Mouse (Mus musculus) forebrain, embryonic 16.5 days (tissue): Measurements from ENCODE around the gene Zc3h7b. TPM values are rescaled to one million over a fixed set of nuclear protein-coding genes. Genes with fewer than 3 reads are reported as not detected.

ENCODE experiments used
- ATAC-seq: fragments of 200-750 bp; cut with Nextera tagmentation; 2 replicates; pipeline ENCODE4 v1.8.0; 2017; ENCODE audit warnings: mild to moderate bottlenecking, moderate library complexity
- H3K27ac ChIP-seq: fragments of 300-500 bp; sonication (generic); 2 replicates; pipeline ENCODE4 v1.5.1; 2014; ENCODE audit warnings: low read length, control low read depth
- H3K27me3 ChIP-seq: fragments of 300-500 bp; sonication (generic); replicated peaks from 2 replicates; pipeline ENCODE4 v1.6.1; 2014; ENCODE audit warnings: low read length; ENCODE audit not compliant: control insufficient read depth, insufficient read depth
- H3K36me3 ChIP-seq: fragments of 300-500 bp; sonication (generic); 2 replicates; pipeline ENCODE4 v1.6.1; 2014; ENCODE audit not compliant: control insufficient read depth, insufficient read depth
- H3K4me1 ChIP-seq: fragments of 300-500 bp; sonication (generic); replicated peaks from 2 replicates; pipeline ENCODE4 v1.6.1; 2014; ENCODE audit warnings: low read length; ENCODE audit not compliant: control insufficient read depth, insufficient read depth
- H3K4me2 ChIP-seq: fragments of 300-500 bp; sonication (generic); 2 replicates; pipeline ENCODE4 v1.6.1; 2014; ENCODE audit warnings: mild to moderate bottlenecking, low read length, control low read depth
- H3K4me3 ChIP-seq: fragments of 300-500 bp; sonication (generic); replicated peaks from 2 replicates; pipeline ENCODE4 v1.5.1; 2014; ENCODE audit warnings: mild to moderate bottlenecking, low read length, control low read depth
- H3K9ac ChIP-seq: fragments of 300-500 bp; sonication (generic); replicated peaks from 2 replicates; pipeline ENCODE4 v1.6.1; 2014; ENCODE audit warnings: low read depth, low read length, control low read depth
- H3K9me3 ChIP-seq: fragments of 300-500 bp; sonication (generic); 2 replicates; pipeline ENCODE4 v1.6.1; 2016; ENCODE audit warnings: low read length; ENCODE audit not compliant: control insufficient read depth
- WGBS: fragments of 180-500 bp; shearing (Covaris S2); extraction: QIAGEN DNeasy Blood & Tissue Kit; methylation state at CpG from one replicate; pipeline ENCODE4 v1.1.7; 2014; 5-methylcytosine and 5-hydroxymethylcytosine counted together
- polyA plus RNA-seq: library from polyadenylated mRNA; unstranded; fragments of >200 nt; fragmentation: Nextera tagmentation; extraction: Ambion mirVana; gene quantifications from 2 replicates; pipeline ENCODE4 v1.2.1, GENCODE M21; 2015

Gene Zc3h7b
- polyA plus RNA-seq, 1 experiment from 2014 or later = 59.1 TPM

DNA sequence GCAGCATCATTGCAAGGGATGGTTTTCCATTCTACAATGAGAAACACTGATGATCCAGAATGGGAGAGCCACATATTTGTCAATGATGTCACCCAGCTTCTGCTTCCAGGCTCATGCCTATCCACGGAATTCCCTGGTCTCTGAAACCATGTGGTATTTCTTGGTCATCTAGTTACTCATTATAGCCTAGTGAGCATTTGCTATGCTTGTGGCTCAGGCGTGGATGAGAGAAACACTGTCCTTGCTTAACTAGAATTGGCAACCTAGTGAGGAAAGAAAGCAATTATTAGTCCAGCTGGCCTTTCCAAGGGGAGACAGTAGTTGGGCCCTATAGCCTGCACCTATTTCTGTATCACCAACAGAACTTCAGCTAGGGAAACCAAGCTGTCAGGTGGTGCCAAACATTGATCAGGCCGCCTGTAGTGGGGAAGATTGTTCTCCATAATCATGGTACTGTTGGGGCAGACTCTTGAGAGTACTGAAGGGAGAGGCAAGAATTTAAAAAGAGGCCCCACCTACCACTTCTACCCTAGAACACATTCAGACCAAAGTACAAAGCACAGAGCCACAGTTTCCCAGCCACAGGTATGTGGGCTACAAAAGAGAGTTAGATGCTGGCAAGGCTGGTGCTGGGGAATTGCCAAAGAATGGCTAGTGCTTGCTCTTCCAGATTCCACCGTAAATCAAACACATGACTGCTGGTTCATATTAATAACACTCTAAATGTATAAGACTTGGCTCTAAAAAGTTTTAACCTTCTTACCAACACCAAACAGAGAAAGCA, 62.0 kb downstream of the Zc3h7b start:
- Histone ChIP-seq H3K27me3 (no peaks in the 10 kb centered on the region), H3K4me1 (peaks cover 26% of the 10 kb centered on the region), H3K27ac (no peak overlapping the region), H3K36me3 (no peaks in the 10 kb centered on the region), H3K9ac (no peak overlapping the region), H3K9me3 (no peaks in the 10 kb centered on the region), H3K4me2 (no peak overlapping the region), H3K4me3 (no peak overlapping the region)
- WGBS = 82% methylated on average over 4 of the region's 4 CpGs
- no peak for ATAC-seq

DNA sequence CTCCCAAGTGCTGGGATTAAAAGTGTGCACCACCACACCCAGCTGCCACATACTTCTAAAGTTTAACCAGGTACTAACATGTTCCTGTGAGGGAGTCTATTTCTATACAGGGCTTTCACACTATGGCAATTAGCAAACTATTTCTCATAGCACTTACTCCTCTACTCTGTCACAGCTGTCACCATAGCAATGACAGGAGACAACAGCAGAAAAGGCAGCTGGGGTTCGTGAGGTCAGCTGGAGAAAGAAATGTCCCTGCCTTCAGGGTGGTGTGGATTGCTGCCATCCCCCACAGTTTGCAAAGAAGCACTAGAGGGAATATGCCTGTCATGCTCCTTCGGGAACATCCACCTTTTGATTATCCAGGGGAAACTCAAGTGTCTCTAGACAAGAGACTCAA, 63.9 kb downstream of the Zc3h7b start:
- Histone ChIP-seq H3K9ac (no peak overlapping the region), H3K4me1 (peaks cover 29% of the 10 kb centered on the region), H3K36me3 (no peaks in the 10 kb centered on the region), H3K4me3 (no peak overlapping the region), H3K27me3 (no peaks in the 10 kb centered on the region), H3K4me2 (no peak overlapping the region), H3K27ac (no peak overlapping the region), H3K9me3 (no peaks in the 10 kb centered on the region)
- WGBS = 79% methylated on average over 2 of the region's 2 CpGs
- no peak for ATAC-seq

DNA sequence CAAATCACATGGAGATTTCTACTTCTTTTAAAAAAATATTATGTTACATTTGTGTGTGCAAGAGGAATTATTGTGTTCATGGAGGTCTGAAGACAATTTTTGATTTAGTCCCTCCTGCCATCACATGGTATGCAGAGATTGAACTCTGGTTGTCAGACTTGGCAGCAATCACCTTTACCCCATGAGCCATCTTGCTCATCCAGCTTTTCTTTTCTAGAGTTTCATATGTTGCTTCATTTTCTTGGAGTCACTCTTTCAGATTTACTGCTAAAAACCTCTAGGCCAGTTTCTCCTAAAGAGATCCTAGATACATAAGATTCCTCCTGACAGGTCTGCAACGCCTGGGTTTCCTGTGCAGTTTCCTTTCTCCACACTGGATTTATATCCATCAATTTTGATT, 64.7 kb downstream of the Zc3h7b start:
- no peak for ATAC-seq
- Histone ChIP-seq H3K36me3 (no peaks in the 10 kb centered on the region), H3K4me1 (peaks cover 29% of the 10 kb centered on the region), H3K27ac (peak overlapping the region; percentile 90), H3K9me3 (no peaks in the 10 kb centered on the region), H3K4me3 (no peak overlapping the region), H3K9ac (peak overlapping the region; percentile 62), H3K4me2 (peak overlapping the region; percentile 81), H3K27me3 (no peaks in the 10 kb centered on the region)
- WGBS = 52% methylated on average over 1 of the region's 1 CpGs

DNA sequence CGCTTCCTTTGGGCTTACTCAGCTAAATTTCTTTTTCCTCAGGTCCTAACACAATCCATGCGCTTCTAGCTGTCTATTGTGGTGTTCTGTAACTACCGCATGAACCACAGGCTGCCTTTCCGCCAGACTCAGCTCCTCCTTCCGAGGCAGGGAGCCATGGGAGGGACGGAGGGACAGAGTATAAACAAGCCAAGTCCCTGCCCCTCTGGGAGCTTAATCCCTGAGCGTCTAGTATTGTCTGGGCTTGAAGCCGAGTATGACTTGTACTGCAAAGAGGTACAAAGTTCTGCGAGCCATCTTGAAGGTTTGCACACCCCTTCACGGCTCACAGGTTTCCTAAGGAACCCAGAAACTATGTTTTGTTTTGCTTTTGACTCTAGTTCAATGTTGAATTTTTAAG, 65.3 kb downstream of the Zc3h7b start:
- H3K4me2 ChIP-seq = peak overlapping the region; percentile 81
- peak overlapping the region; percentile 62 for H3K9ac ChIP-seq
- peaks cover 33% of the 10 kb centered on the region for H3K4me1 ChIP-seq
- WGBS = 0% methylated on average over 10 of the region's 10 CpGs
- peak overlapping the region; percentile 81 for H3K4me3 ChIP-seq
- no peaks in the 10 kb centered on the region for H3K9me3 ChIP-seq
- peak; percentile 11; the same call in 1 of the 2 replicates for ATAC-seq
- H3K36me3 ChIP-seq = peaks cover 2% of the 10 kb centered on the region
- no peaks in the 10 kb centered on the region for H3K27me3 ChIP-seq
- H3K27ac ChIP-seq = peak overlapping the region; percentile 90

DNA sequence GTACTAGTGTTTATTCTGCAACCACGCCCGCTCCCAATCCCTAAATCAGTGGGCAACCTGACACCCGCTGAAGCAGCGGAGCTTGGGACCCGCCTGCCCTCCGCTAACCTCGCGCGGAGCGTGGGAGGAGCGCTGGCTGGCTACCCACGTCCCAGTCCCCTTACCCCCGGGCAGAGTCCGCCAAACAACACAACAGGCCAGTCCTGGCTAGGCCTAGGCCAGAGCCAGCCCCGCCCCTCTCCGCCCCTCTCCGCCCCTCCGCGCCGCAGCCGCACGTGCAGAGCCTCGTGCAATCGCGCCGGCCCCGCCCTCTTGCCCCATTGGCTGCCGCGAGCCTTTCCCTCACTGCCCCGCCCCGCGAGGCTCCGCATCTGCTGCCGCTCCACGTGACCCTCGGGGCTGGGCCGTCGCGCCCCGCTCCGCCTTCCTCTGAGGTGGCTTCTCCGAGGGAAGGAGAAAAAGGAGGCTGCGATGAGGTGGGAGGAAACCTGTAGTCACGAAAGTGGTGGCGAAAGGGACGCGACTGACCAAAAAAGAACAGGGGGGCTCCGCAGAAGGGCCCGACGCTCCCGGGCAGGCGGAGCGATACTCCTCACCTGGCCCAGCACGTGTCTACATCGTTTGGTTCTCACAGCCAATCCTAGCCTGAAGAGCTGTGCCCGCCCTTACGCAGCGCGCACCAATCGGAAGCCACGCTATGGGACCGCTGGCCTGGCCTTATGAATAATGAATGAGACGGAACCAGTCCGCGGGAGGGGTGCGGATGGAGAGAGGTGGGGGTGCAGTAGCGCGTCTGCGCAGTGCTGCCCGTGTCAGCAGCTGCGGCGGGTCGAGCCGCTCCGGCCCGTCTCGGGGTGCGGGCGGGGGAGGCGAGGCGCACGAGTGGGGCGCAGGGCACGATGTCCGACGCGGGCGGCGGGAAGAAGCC, 66.1 kb downstream of the Zc3h7b start:
- Histone ChIP-seq H3K36me3 (peaks cover 8% of the 10 kb centered on the region), H3K4me2 (peak overlapping the region; percentile 81), H3K27me3 (no peaks in the 10 kb centered on the region), H3K4me1 (peaks cover 33% of the 10 kb centered on the region), H3K9me3 (no peaks in the 10 kb centered on the region), H3K9ac (peak overlapping the region; percentile 82), H3K4me3 (peak overlapping the region; percentile 81), H3K27ac (peak overlapping the region; percentile 90)
- WGBS = under 1% methylated on average over 70 of the region's 89 CpGs
- ATAC-seq = peak; percentile 99

DNA sequence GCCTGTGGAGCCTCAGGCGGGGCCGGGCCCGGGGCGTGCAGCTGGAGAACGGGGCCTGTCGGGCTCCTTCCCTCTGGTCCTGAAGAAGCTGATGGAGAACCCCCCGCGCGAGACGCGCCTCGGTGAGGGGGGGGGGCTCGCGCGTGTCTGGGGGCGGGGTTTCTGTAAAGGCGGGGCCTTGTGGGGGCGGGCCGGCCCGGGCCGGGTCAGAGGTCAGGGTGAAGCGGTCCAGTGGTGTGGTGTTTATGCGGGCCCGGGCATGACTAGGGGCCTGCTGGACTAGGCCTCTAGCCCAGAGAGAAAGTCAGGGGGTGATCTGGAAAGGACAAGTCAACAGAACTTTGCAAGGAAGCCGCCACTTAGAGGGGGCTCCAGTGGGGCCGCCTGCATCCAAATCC, 66.7 kb downstream of the Zc3h7b start:
- H3K9ac ChIP-seq = peak overlapping the region; percentile 82
- H3K27ac ChIP-seq = peak overlapping the region; percentile 83
- H3K4me2 ChIP-seq = peak overlapping the region; percentile 81
- 1% methylated on average over 20 of the region's 26 CpGs for WGBS
- H3K4me1 ChIP-seq = peaks cover 33% of the 10 kb centered on the region
- H3K9me3 ChIP-seq = no peaks in the 10 kb centered on the region
- peaks cover 11% of the 10 kb centered on the region for H3K36me3 ChIP-seq
- H3K27me3 ChIP-seq = no peaks in the 10 kb centered on the region
- no peak for ATAC-seq
- H3K4me3 ChIP-seq = peak overlapping the region; percentile 81

DNA sequence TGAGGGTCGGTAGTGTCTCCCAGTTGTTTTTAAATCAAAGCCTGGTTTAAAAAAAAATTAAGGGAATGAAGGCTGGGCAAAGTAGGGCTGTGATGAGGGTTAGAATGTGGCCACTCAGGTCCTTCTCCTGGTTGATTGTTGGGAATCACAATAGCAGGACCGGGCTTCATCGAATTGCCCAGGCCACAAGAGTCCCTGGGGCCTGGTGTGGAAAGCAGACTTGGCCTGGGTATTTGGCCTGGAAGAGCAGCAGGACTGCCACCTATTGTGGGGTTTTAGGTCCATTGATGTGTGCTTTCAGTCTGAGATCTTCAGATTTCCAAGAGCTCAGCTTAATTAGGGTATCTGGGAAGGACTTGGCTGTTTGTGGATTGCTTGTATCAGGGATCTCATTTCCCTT, 67.4 kb downstream of the Zc3h7b start:
- H3K9ac ChIP-seq = peak overlapping the region; percentile 82
- peaks cover 33% of the 10 kb centered on the region for H3K4me1 ChIP-seq
- H3K4me3 ChIP-seq = peak overlapping the region; percentile 81
- no peak for ATAC-seq
- no peaks in the 10 kb centered on the region for H3K27me3 ChIP-seq
- WGBS = 15% methylated on average over 3 of the region's 3 CpGs
- H3K4me2 ChIP-seq = peak overlapping the region; percentile 81
- H3K27ac ChIP-seq = no peak overlapping the region
- H3K36me3 ChIP-seq = peaks cover 18% of the 10 kb centered on the region
- no peaks in the 10 kb centered on the region for H3K9me3 ChIP-seq

DNA sequence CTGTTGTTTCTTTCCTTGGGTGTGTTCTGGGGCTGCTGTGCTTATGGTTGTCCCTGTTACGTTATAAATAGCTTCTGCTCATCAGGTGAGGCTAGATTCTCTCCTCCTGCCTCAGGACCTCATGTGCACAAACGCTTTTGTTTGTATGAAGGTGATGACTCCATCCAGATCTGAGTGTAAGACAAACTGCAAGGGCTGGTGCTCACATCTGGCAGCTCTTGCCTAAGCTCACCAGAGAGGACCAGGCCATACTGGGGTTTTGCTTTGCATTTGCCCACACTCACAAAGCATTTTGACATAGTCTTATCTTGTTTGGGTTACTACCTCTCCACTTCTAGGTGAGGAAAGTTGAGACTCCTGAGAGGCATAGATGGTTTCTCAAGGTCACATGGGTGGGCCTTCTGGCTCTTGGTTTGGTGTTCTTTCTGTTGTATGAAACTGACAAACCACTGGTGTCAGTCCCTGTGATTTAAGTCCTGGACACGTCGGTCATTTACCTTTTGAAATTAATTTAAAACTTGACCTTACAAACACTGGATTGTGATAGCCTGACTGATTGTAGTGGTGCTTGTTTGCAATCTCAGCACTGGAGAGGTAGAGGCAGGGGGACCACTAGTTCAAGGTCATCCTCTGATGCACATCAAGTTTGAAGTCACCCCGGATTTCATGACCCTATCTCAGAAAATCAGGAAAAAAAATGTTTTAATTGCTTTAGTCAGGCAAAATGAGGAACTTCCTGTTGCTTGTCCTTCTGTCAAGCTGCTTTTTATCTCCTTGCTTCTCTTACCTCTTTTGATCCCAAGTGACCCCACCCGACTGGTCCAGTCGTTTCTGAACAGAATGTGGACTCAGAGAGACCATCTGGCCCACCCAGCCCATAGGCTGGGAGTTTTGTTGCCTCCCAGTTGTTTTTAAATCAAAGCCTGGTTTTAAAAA, 68.1 kb downstream of the Zc3h7b start:
- H3K36me3 ChIP-seq = peaks cover 22% of the 10 kb centered on the region
- WGBS = 72% methylated on average over 7 of the region's 7 CpGs
- H3K27ac ChIP-seq = no peak overlapping the region
- H3K4me3 ChIP-seq = peak overlapping the region; percentile 81
- peak overlapping the region; percentile 81 for H3K4me2 ChIP-seq
- H3K9me3 ChIP-seq = no peaks in the 10 kb centered on the region
- no peak for ATAC-seq
- H3K9ac ChIP-seq = no peak overlapping the region
- H3K27me3 ChIP-seq = no peaks in the 10 kb centered on the region
- peaks cover 33% of the 10 kb centered on the region for H3K4me1 ChIP-seq
